Mouse (Mus musculus): ENCODE results near the gene Zc3h12c.

DNA sequence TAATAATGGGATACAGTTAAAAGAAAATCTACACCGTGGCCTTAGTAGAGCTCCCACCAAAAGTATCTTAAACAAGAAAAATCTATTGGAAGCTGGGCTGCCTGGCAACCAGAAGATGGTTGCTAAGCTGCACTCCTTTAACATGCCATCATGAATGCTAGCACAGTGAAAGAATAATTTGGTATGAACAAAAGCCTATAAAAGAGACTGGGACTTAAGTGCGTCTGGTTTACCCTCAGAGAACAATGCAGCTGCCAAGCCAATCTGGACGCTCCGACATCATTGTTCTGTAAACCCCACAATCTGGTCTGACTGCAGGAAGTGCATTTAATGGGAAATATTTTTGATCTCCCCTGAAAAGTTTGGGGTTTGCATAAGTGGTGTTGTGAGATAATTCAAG is 22.1 kb downstream of the Zc3h12c start:
- TF ChIP-seq CTCF (IDR thresholded peaks at IDR 0.05), result no peak
- TF ChIP-seq EP300 (IDR thresholded peaks at IDR 0.05), result no peak

Measured in lung, postnatal 0 days (tissue).